Mouse (Mus musculus) adipose tissue, adult 10 weeks (tissue): ENCODE measurements around the gene Rin3. TPM values are rescaled to one million over a fixed set of nuclear protein-coding genes. Genes with fewer than 3 reads are reported as not detected.

Experiments used
- polyA plus RNA-seq: library from polyadenylated mRNA; stranded (reverse); fragments of 350-450 nt; fragmentation: Illumina TruSeq; extraction: RNeasy Lipid Tissue Mini Kit (QIAGEN cat#74804); gene quantifications from one replicate; pipeline ENCODE4 v1.2.3, GENCODE M21; 2014; ENCODE audit warnings: low read depth, low replicate concordance

Rin3 gene
- 14.3 TPM for polyA plus RNA-seq

GRCm38 (mm10) chr12:102282763-102283482 lies at the start of gene Rin3:
Rin3 (plus strand) TSS chr12:102283048.

GRCm38 (mm10) chr12:102439632-102440023 lies 156.8 kb downstream of the Rin3 start, which contains the start of gene Lgmn:
Lgmn (minus strand) TSS chr12:102439813.

Other genes with a start within 250 kb of the Rin3 start
- 0.42 TPM for gene Slc24a4, start 154.3 kb upstream of the Rin3 start, polyA plus RNA-seq
- gene Lgmn, start 156.8 kb downstream of the Rin3 start, polyA plus RNA-seq = 107 TPM
- gene Golga5, start 186.1 kb downstream of the Rin3 start, polyA plus RNA-seq = 43.5 TPM